Mouse (Mus musculus): Measurements from ENCODE around the gene Mtss1l. TPM values are rescaled to one million over a fixed set of nuclear protein-coding genes. Genes with fewer than 3 reads are reported as not detected.

Mtss1l gene
- polyA plus RNA-seq, 1 experiment from 2014 or later: 15.8 TPM

- Histone ChIP-seq H3K9me3 (ENCODE audit: control insufficient read depth, low read length) (no peaks in the 10 kb centered on the region), H3K9ac (ENCODE audit: low read length) (no peak overlapping the region), H3K4me2 (ENCODE audit: low read depth, low read length, severe bottlenecking) (no peak overlapping the region), H3K27me3 (ENCODE audit: control insufficient read depth, insufficient read depth, low read length) (no peaks in the 10 kb centered on the region), H3K4me1 (replicated peaks; ENCODE audit: control insufficient read depth, insufficient read depth, low read length) (no peaks in the 10 kb centered on the region), H3K36me3 (ENCODE audit: control insufficient read depth, insufficient read depth, low read length) (peaks cover 2% of the 10 kb centered on the region; the same call in 1 of the 2 replicates), H3K4me3 (ENCODE audit: low read depth, low read length) (no peak overlapping the region), H3K27ac (ENCODE audit: low read depth, low read length) (no peak overlapping the region)
- WGBS: 93% methylated on average over 7 of the region's 7 CpGs
- DNase-seq (ENCODE audit: low spot score) (no peak), ATAC-seq (replicated peaks; ENCODE audit: low FRiP score) (no peak)
Measured at GRCm38 (mm10) chr8:110713073-110713472, 8.2 kb upstream of the Mtss1l start.

GRCm38 (mm10) chr8:110714827-110715519 is 6.3 kb upstream of the Mtss1l start:
- H3K27me3 ChIP-seq (ENCODE audit: control insufficient read depth, insufficient read depth, low read length): no peaks in the 10 kb centered on the region
- whole genome bisulfite sequencing: 75% methylated on average over 15 of the region's 15 CpGs
- peaks cover 5% of the 10 kb centered on the region; the same call in 1 of the 2 replicates for H3K4me1 ChIP-seq (replicated peaks; ENCODE audit: control insufficient read depth, insufficient read depth, low read length)
- no peak overlapping the region for H3K27ac ChIP-seq (ENCODE audit: low read depth, low read length)
- no peaks in the 10 kb centered on the region for H3K9me3 ChIP-seq (ENCODE audit: control insufficient read depth, low read length)
- H3K36me3 ChIP-seq (ENCODE audit: control insufficient read depth, insufficient read depth, low read length): peaks cover 2% of the 10 kb centered on the region; the same call in 1 of the 2 replicates
- H3K4me2 ChIP-seq (ENCODE audit: low read depth, low read length, severe bottlenecking): no peak overlapping the region
- ATAC-seq (replicated peaks; ENCODE audit: low FRiP score): no peak
- DNase-seq (ENCODE audit: low spot score): no peak
- H3K9ac ChIP-seq (ENCODE audit: low read length): no peak overlapping the region
- H3K4me3 ChIP-seq (ENCODE audit: low read depth, low read length): no peak overlapping the region

- no peak overlapping the region; the same call in 1 of the 2 replicates for H3K9ac ChIP-seq (ENCODE audit: low read length)
- ATAC-seq (replicated peaks; ENCODE audit: low FRiP score): no peak
- WGBS: 78% methylated on average over 4 of the region's 4 CpGs
- no peak overlapping the region for H3K4me3 ChIP-seq (ENCODE audit: low read depth, low read length)
- H3K27me3 ChIP-seq (ENCODE audit: control insufficient read depth, insufficient read depth, low read length): no peaks in the 10 kb centered on the region
- H3K4me1 ChIP-seq (replicated peaks; ENCODE audit: control insufficient read depth, insufficient read depth, low read length): peaks cover 8% of the 10 kb centered on the region; the same call in 1 of the 2 replicates
- no peak overlapping the region for H3K4me2 ChIP-seq (ENCODE audit: low read depth, low read length, severe bottlenecking)
- H3K27ac ChIP-seq (ENCODE audit: low read depth, low read length): no peak overlapping the region
- no peaks in the 10 kb centered on the region for H3K9me3 ChIP-seq (ENCODE audit: control insufficient read depth, low read length)
- peaks cover 2% of the 10 kb centered on the region; the same call in 1 of the 2 replicates for H3K36me3 ChIP-seq (ENCODE audit: control insufficient read depth, insufficient read depth, low read length)
- DNase-seq (ENCODE audit: low spot score): no peak
Measured at GRCm38 (mm10) chr8:110716075-110716474, 5.2 kb upstream of the Mtss1l start.

GRCm38 (mm10) chr8:110717131-110717530 is 4.1 kb upstream of the Mtss1l start:
- H3K27ac ChIP-seq (ENCODE audit: low read depth, low read length): no peak overlapping the region
- H3K27me3 ChIP-seq (ENCODE audit: control insufficient read depth, insufficient read depth, low read length): no peaks in the 10 kb centered on the region
- no peaks in the 10 kb centered on the region for H3K9me3 ChIP-seq (ENCODE audit: control insufficient read depth, low read length)
- peaks cover 8% of the 10 kb centered on the region; the same call in 1 of the 2 replicates for H3K4me1 ChIP-seq (replicated peaks; ENCODE audit: control insufficient read depth, insufficient read depth, low read length)
- H3K4me2 ChIP-seq (ENCODE audit: low read depth, low read length, severe bottlenecking): no peak overlapping the region
- ATAC-seq (replicated peaks; ENCODE audit: low FRiP score) (no peak), DNase-seq (ENCODE audit: low spot score) (no peak)
- no peak overlapping the region for H3K9ac ChIP-seq (ENCODE audit: low read length)
- peaks cover 2% of the 10 kb centered on the region; the same call in 1 of the 2 replicates for H3K36me3 ChIP-seq (ENCODE audit: control insufficient read depth, insufficient read depth, low read length)
- 82% methylated on average over 7 of the region's 7 CpGs for WGBS
- no peak overlapping the region for H3K4me3 ChIP-seq (ENCODE audit: low read depth, low read length)

- Histone ChIP-seq H3K9me3 (ENCODE audit: control insufficient read depth, low read length) (no peaks in the 10 kb centered on the region), H3K4me1 (replicated peaks; ENCODE audit: control insufficient read depth, insufficient read depth, low read length) (peaks cover 15% of the 10 kb centered on the region; the same call in 1 of the 2 replicates), H3K9ac (ENCODE audit: low read length) (no peak overlapping the region), H3K27ac (ENCODE audit: low read depth, low read length) (no peak overlapping the region), H3K4me3 (ENCODE audit: low read depth, low read length) (no peak overlapping the region), H3K27me3 (ENCODE audit: control insufficient read depth, insufficient read depth, low read length) (no peaks in the 10 kb centered on the region), H3K36me3 (ENCODE audit: control insufficient read depth, insufficient read depth, low read length) (peaks cover 2% of the 10 kb centered on the region; the same call in 1 of the 2 replicates), H3K4me2 (ENCODE audit: low read depth, low read length, severe bottlenecking) (no peak overlapping the region)
- ATAC-seq (replicated peaks; ENCODE audit: low FRiP score) (no peak), DNase-seq (ENCODE audit: low spot score) (no peak)
- 88% methylated on average over 8 of the region's 8 CpGs for WGBS
Measured at GRCm38 (mm10) chr8:110718209-110718968, 2.9 kb upstream of the Mtss1l start.

GRCm38 (mm10) chr8:110718969-110719670 is 2.2 kb upstream of the Mtss1l start:
- H3K4me2 ChIP-seq (ENCODE audit: low read depth, low read length, severe bottlenecking): no peak overlapping the region
- ATAC-seq (replicated peaks; ENCODE audit: low FRiP score) (no peak), DNase-seq (ENCODE audit: low spot score) (no peak)
- peaks cover 2% of the 10 kb centered on the region; the same call in 1 of the 2 replicates for H3K36me3 ChIP-seq (ENCODE audit: control insufficient read depth, insufficient read depth, low read length)
- H3K27ac ChIP-seq (ENCODE audit: low read depth, low read length): no peak overlapping the region
- no peaks in the 10 kb centered on the region for H3K27me3 ChIP-seq (ENCODE audit: control insufficient read depth, insufficient read depth, low read length)
- 53% methylated on average over 12 of the region's 12 CpGs for WGBS
- H3K9ac ChIP-seq (ENCODE audit: low read length): no peak overlapping the region; the same call in 1 of the 2 replicates
- peaks cover 15% of the 10 kb centered on the region; the same call in 1 of the 2 replicates for H3K4me1 ChIP-seq (replicated peaks; ENCODE audit: control insufficient read depth, insufficient read depth, low read length)
- no peaks in the 10 kb centered on the region for H3K9me3 ChIP-seq (ENCODE audit: control insufficient read depth, low read length)
- H3K4me3 ChIP-seq (ENCODE audit: low read depth, low read length): no peak overlapping the region

- H3K4me3 ChIP-seq (ENCODE audit: low read depth, low read length): no peak overlapping the region
Measured at GRCm38 (mm10) chr8:110719898-110720653, 1.2 kb upstream of the Mtss1l start.

More at GRCm38 (mm10) chr8:110719898-110720653, 1.2 kb upstream of the Mtss1l start:
- DNase-seq (ENCODE audit: low spot score) (no peak), ATAC-seq (replicated peaks; ENCODE audit: low FRiP score) (no peak)
- H3K4me2 ChIP-seq (ENCODE audit: low read depth, low read length, severe bottlenecking): no peak overlapping the region; the same call in 1 of the 2 replicates
- H3K9ac ChIP-seq (ENCODE audit: low read length): no peak overlapping the region; the same call in 1 of the 2 replicates
- H3K9me3 ChIP-seq (ENCODE audit: control insufficient read depth, low read length): no peaks in the 10 kb centered on the region
- H3K36me3 ChIP-seq (ENCODE audit: control insufficient read depth, insufficient read depth, low read length): peaks cover 2% of the 10 kb centered on the region; the same call in 1 of the 2 replicates
- WGBS: 51% methylated on average over 6 of the region's 6 CpGs
- no peak overlapping the region; the same call in 1 of the 2 replicates for H3K27ac ChIP-seq (ENCODE audit: low read depth, low read length)
- H3K27me3 ChIP-seq (ENCODE audit: control insufficient read depth, insufficient read depth, low read length): no peaks in the 10 kb centered on the region
- H3K4me1 ChIP-seq (replicated peaks; ENCODE audit: control insufficient read depth, insufficient read depth, low read length): peaks cover 19% of the 10 kb centered on the region

All from forebrain, embryonic 11.5 days (tissue).